Mouse (Mus musculus) limb, embryonic 14.5 days (tissue): ENCODE measurements around the gene Tmem54. TPM values are rescaled to one million over a fixed set of nuclear protein-coding genes. Genes with fewer than 3 reads are reported as not detected.
A peak's percentile ranks its signal among the peaks of the same experiment; 100 is the strongest.

ENCODE experiments used
- ATAC-seq: fragments of 200-750 bp; cut with Nextera tagmentation; 2 replicates; pipeline ENCODE4 v1.8.0; 2017; ENCODE audit warnings: low read depth, moderate number of reproducible peaks, moderate TSS enrichment; ENCODE audit not compliant: low FRiP score
- DNase-seq: peaks from one replicate; pipeline ENCODE4 v3.0.0-alpha.2; 2015; ENCODE audit warnings: low spot score
- H3K27ac ChIP-seq: fragments of 300-500 bp; sonication (generic); replicated peaks from 2 replicates; pipeline ENCODE4 v1.5.1; 2014; ENCODE audit warnings: low read depth, mild to moderate bottlenecking, low read length, moderate library complexity, mixed read lengths
- H3K27me3 ChIP-seq: fragments of 300-500 bp; sonication (generic); 2 replicates; pipeline ENCODE4 v1.6.1; 2014; ENCODE audit warnings: low read length, mixed read lengths; ENCODE audit not compliant: control insufficient read depth, insufficient read depth
- H3K36me3 ChIP-seq: fragments of 300-500 bp; sonication (generic); 2 replicates; pipeline ENCODE4 v1.6.1; 2014; ENCODE audit warnings: mild to moderate bottlenecking, low read length, moderate library complexity, mixed read lengths; ENCODE audit not compliant: control insufficient read depth, insufficient read depth
- H3K4me1 ChIP-seq: fragments of 300-500 bp; sonication (generic); 2 replicates; pipeline ENCODE4 v1.6.1; 2014; ENCODE audit warnings: antibody characterized with exemption, low read length, mixed read lengths; ENCODE audit not compliant: control insufficient read depth, insufficient read depth
- H3K4me2 ChIP-seq: fragments of 300-500 bp; sonication (generic); replicated peaks from 2 replicates; pipeline ENCODE4 v1.6.1; 2014; ENCODE audit warnings: low read depth, mild to moderate bottlenecking, low read length, moderate library complexity; ENCODE audit not compliant: severe bottlenecking
- H3K4me3 ChIP-seq: fragments of 300-500 bp; sonication (generic); replicated peaks from 2 replicates; pipeline ENCODE4 v1.5.1; 2014; ENCODE audit warnings: low read length
- H3K9ac ChIP-seq: fragments of 300-500 bp; sonication (generic); 2 replicates; pipeline ENCODE4 v1.6.1; 2014; ENCODE audit warnings: mild to moderate bottlenecking, low read depth, low read length, moderate library complexity; ENCODE audit not compliant: severe bottlenecking
- H3K9me3 ChIP-seq: fragments of 300-500 bp; sonication (generic); 2 replicates; pipeline ENCODE4 v1.6.1; 2016; ENCODE audit warnings: low read length; ENCODE audit not compliant: control insufficient read depth
- POLR2A ChIP-seq: fragments of 200-500 bp; IDR thresholded peaks from 2 replicates; pipeline ENCODE4 v1.8.0; 2012; ENCODE audit warnings: inconsistent platforms, mild to moderate bottlenecking, moderate library complexity, borderline replicate concordance; ENCODE audit not compliant: insufficient read depth, insufficient read length; ENCODE audit errors: extremely low read depth
- WGBS: fragments of 180-500 bp; shearing (Covaris S2); extraction: QIAGEN DNeasy Blood & Tissue Kit; methylation state at CpG from one replicate; pipeline ENCODE4 v1.1.7; 2014; 5-methylcytosine and 5-hydroxymethylcytosine counted together
- polyA plus RNA-seq, 2 experiments: library from polyadenylated mRNA; depleted of rRNA in 1 of 2; stranded (reverse) in 1 of 2; unstranded in 1 of 2; fragments of >200 nt; fragmentation: Nextera tagmentation in 1 of 2; extraction: Ambion mirVana in 1 of 2; gene quantifications; 2 replicates each; pipeline versions ENCODE4 v1.2.1 to v1.2.3; 2012 to 2014

The Tmem54 gene
- polyA plus RNA-seq, 2 experiments = 9.9 to 13.3 TPM

DNA sequence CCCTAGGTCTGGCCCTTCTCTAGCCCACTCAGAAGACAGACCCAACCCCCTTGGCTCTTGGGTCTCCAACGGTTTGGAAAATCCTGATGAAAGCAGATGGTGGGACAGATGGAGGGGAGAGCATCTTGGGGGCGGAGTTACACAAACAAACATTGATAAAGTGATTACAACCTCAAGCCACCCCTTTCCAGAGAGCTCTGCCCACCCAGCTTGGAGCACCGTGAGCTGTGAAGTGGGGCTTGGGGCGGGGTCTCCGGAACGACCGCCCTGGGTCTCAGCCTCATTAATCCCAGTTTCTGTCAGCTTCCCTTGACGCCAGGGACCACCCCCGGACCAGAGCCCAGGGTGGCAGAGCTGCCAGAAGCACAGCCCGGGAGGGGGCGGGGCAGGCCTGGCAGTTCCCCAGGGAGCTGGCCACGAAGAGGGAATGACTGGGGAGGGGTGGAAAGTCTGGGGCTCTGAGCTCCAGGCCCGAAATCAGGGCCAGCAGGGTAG is 19.4 kb downstream of the Tmem54 start:
- H3K4me2 ChIP-seq = no peak overlapping the region
- 7% methylated on average over 13 of the region's 13 CpGs for WGBS
- H3K4me3 ChIP-seq = no peak overlapping the region
- peak overlapping the region; percentile 16; the same call in 1 of the 2 replicates for H3K9ac ChIP-seq
- DNase-seq (no peak), ATAC-seq (no peak)
- no peaks in the 10 kb centered on the region for H3K36me3 ChIP-seq
- TF ChIP-seq POLR2A = no peak
- peaks cover 16% of the 10 kb centered on the region for H3K4me1 ChIP-seq
- H3K9me3 ChIP-seq = no peaks in the 10 kb centered on the region
- H3K27ac ChIP-seq = no peak overlapping the region
- H3K27me3 ChIP-seq = peaks cover 48% of the 10 kb centered on the region

DNA sequence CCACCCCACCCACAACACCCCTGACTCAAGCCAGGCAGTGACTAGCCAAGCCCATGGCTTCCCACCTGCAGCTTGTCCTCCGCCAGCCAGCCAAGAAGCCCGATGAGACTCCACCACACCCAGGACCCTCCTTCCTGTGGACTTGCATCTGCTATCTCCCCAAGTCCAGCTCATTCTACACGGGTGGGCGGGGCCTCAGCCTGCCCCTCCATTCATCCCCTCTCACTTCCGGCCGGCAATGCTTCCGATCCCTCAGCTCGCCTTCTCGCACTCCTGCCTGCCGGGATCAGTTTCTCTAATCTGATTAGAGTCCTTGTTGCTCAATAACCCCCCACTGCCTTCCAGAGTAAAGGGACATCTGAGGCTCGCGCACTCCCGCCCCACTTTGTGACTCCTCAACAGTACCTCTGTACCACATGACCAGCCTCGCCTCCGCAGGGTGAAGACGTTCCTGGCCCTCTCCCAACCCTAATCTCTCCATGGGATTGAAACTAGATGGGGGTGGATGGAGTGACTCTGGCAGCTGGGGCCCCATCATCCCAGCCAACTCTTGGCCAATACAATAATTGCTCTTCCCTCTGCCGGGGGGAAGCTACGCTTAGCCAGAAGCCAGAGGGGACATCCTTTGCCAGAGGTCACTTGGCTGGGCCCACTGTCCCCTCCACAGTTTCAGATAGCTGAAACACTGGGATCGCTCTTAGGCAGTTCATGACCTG is 20.5 kb downstream of the Tmem54 start:
- H3K4me1 ChIP-seq = peaks cover 19% of the 10 kb centered on the region
- no peak overlapping the region for H3K4me3 ChIP-seq
- DNase-seq (no peak), ATAC-seq (no peak)
- peaks cover 40% of the 10 kb centered on the region for H3K27me3 ChIP-seq
- 26% methylated on average over 19 of the region's 19 CpGs for WGBS
- H3K4me2 ChIP-seq = no peak overlapping the region; the same call in 1 of the 2 replicates
- H3K36me3 ChIP-seq = no peaks in the 10 kb centered on the region
- H3K9me3 ChIP-seq = no peaks in the 10 kb centered on the region
- H3K9ac ChIP-seq = no peak overlapping the region
- H3K27ac ChIP-seq = no peak overlapping the region
- TF ChIP-seq POLR2A = no peak

DNA sequence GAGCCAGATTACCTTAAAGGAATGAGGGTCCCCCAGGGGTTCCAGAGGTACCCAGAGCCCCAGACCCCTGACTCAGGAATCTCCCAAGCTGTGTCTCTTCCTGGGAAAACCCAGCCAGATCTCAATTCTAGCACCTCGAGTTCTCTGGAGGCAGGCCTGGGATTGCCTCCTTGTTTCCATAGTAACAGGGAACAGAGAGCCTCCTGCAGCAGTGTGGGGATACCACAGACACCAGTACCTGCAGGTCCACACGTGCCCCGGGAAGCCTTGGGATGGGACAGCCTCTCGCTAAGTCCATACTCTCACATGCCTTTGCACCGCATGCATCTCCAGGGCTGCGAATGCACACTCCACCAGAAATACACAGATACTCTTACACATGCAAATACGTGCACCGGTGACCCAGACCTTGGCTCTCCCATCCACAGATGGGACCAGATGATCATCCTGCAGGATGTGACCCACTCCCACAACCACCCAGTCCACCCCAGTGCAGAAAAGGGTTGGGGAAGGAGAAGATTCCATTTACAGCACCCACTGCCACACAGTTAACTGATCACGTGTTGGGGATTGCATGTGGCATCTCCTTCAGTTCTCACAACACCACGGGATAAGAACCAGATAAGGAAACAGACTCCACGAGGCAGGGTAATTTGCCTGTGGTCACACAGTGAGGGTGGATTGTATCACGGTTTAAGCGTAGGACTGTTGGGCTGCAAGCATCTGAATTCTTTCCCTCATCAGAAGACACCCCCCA is 23.4 kb downstream of the Tmem54 start:
- no peak overlapping the region for H3K4me2 ChIP-seq
- peaks cover 10% of the 10 kb centered on the region for H3K4me1 ChIP-seq
- ATAC-seq = no peak
- no peak overlapping the region for H3K4me3 ChIP-seq
- no peak for TF ChIP-seq POLR2A
- 53% methylated on average over 13 of the region's 13 CpGs for WGBS
- H3K9ac ChIP-seq = no peak overlapping the region
- no peak overlapping the region for H3K27ac ChIP-seq
- DNase-seq = no peak
- no peaks in the 10 kb centered on the region for H3K9me3 ChIP-seq
- H3K36me3 ChIP-seq = no peaks in the 10 kb centered on the region
- peaks cover 16% of the 10 kb centered on the region; the same call in 1 of the 2 replicates for H3K27me3 ChIP-seq

DNA sequence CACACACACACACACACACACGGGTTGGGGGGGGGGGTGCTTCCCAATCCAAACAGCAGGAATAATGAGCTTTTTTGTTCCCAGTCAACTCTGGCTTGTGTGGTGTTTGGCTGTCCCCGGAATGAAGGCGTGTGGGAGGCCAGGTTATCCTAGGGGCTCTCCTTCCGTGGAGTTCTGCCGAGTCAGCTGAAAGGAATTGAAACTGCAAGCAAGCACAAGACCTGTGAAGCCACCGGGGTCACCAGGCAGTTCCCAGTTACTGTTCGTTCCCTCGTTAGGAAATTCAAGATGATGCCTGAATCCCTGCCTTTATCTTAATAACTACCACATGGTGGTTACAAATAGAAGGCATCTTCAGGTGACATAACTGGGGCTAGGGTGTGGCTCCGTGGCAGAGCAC is 24.0 kb downstream of the Tmem54 start:
- Histone ChIP-seq H3K9me3 (no peaks in the 10 kb centered on the region), H3K4me1 (peaks cover 10% of the 10 kb centered on the region), H3K9ac (no peak overlapping the region), H3K36me3 (no peaks in the 10 kb centered on the region), H3K27ac (no peak overlapping the region), H3K4me2 (no peak overlapping the region), H3K4me3 (no peak overlapping the region), H3K27me3 (peaks cover 13% of the 10 kb centered on the region; the same call in 1 of the 2 replicates)
- no peak for TF ChIP-seq POLR2A
- DNase-seq = no peak
- 36% methylated on average over 9 of the region's 9 CpGs for WGBS
- ATAC-seq = no peak

DNA sequence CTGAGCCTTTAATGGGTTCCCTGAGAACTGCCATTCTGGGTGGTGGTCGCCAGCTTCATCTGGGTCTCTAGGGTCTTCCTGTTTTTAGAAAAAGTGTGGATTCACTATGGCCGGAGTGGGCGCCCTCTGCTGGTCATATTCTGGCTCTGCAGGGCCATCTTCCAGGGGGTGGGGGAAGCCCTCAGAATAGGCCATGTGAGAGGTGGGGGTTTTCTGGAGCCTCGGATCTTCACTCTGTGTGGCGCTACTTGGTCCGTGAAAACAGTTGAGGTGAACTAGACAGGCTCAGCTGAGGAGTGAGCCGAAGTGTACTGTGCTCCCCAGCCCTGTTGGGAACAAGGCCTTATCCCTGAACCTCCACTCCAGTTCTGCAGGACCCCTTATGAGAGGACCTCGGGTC is 24.8 kb downstream of the Tmem54 start:
- WGBS = 6% methylated on average over 8 of the region's 8 CpGs
- no peaks in the 10 kb centered on the region for H3K36me3 ChIP-seq
- H3K9me3 ChIP-seq = no peaks in the 10 kb centered on the region
- DNase-seq (no peak), ATAC-seq (peak; percentile 20; the same call in 1 of the 2 replicates)
- H3K4me2 ChIP-seq = peak overlapping the region; percentile 48
- H3K4me1 ChIP-seq = peaks cover 8% of the 10 kb centered on the region
- H3K27ac ChIP-seq = 0 out of 2 replicates have a peak overlapping the region, but pooled peaks have one; percentile 6
- peak overlapping the region; percentile 28 for H3K4me3 ChIP-seq
- no peak for TF ChIP-seq POLR2A
- H3K27me3 ChIP-seq = peaks cover 6% of the 10 kb centered on the region; the same call in 1 of the 2 replicates
- 0 out of 2 replicates have a peak overlapping the region, but pooled peaks have one; percentile 21 for H3K9ac ChIP-seq
